Mouse (Mus musculus) kidney, postnatal 25 days (tissue): ENCODE measurements around the gene Slc22a13.

Source experiments
- DNase-seq, 2 experiments: peaks; one replicate each; pipeline ENCODE4 v3.0.0; 2021; ENCODE audit warnings: mixed read lengths in 2 of 2

The Slc22a13 gene

DNA sequence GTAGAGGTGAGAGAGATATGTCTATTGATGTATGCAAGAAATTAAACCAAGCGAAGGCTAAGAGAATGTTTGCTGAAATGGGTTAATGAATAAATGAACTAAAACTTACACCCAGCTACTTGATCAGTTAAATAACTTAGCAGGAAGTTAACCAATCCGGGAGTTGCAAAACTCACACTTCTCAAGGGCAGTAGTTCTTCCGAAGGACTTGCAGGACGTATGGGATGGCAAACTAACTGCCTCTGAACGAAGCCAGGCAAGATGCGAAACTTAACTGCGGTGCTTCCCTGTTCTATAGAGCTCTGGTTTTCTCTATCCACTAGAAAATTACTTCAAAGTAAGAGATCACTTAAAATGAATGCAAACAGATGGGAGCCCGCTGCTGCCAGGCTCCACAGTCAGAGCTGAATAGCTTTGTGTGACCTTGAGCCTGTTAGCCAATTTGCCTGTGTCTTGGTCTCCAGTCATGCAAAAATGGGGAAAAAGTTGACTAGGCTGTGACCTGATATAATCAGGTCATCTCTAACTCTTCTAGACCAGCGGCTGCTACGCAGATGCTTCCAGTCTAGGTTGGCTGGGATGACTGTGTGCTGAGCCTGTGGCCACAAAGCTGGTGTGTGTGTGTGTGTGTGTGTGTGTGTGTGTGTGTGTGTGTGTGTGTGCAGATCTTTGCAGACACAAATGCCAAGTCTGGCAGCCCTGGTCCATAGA is 9.6 kb downstream of the Slc22a13 start:
- peak in 1 of 2 experiments; percentile 63 for DNase-seq

DNA sequence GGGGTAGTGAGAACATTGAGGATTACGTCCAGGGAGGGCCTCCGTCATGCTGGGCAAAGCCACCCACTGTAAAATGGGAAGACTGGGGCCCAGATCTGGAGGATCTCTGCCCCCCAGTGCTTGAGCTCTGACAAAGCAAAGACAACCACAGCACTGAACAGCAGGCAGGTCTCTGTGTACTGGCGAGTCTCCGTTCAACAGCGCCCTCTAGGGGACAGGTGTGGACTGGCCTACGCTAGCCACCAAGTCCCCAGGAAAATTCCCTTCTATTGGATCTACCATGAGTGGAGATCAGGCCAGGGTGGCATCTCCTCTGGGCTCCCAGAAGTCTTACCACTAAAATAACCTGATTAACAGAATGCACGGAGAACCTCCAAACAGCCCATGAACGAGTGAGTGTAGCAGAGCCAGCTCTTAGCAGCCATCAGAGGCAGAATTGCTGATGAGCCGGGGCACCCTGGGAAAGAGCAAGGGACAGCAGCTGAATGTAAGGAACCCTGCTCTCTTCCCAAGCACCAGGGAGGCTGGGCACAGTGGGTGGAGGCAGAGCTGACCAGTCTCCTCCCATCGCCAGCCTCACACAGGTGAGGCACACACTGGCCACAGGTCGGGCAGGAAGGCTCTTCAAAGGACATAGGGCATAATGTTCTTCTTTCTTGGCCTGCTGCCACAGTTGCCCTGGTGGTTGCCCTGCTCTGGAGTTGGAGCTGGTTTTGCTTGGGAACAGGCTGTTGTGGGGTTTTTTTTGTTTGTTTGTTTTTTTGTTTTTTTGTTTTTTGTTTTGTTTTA is 16.5 kb downstream of the Slc22a13 start:
- peak; percentile 84 to 93 for DNase-seq

DNA sequence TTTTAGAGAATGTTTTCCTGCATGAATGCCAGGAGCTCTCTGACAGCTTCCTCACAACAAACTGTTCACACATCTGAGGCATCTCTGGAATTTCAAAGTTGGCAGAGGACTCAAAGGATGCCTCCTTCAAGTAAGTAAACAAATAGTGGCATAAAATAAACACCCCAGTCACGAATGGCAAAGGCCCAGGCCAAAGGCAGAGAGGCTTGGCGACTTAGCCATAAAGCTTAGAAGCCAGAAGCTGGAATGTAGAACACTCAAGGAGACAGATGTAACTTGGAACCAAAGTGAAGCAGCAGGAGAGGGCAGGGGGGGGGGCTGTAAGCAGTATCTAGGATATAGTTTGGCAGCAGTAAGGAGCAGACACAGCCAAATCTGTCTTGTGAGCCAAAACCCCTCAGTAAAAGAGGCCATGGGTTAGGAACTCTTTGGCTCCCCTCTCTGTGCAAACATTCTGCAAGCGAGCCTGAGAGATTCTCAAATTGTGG is 27.6 kb downstream of the Slc22a13 start:
- DNase-seq: peak in 1 of 2 experiments; percentile 62

DNA sequence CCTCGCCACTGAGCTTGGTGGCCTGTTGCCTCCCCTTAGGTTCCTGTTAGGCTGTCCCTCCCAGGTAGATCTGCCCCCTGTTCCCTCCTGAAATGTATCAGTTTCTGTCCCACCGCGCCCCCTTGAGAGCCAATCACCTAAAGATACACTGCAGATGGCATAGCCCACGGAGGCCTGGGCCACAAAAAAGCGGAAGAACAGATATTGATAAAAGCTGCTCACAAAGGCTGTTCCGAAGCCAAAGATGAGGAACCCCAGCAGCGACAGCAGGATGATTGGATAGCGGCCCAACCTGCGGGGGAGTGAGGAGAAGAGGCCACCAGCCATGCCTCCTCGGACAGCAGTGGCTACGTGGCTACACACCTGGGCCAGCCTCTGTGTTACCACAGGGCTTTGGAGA is 29.6 kb downstream of the Slc22a13 start:
- no peak for DNase-seq

DNA sequence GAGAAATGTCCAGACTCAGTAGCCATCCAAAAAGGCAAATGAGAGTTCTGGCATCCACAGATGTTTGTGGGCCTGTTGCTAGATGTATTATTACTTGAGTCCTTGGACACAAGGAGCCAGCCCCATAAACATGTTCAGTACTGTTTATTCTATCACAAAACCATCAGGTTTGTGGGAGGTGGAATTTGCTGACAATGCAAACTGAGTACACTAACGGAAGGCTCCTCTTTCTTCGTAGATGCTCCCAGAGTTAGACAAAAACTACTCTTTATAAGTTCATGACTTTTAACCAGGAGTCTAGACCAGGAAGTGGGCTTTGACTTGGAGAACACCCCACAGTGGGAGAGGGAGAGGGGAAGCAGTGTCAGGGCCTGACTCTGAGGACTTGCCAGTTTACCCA is 41.3 kb downstream of the Slc22a13 start:
- no peak for DNase-seq

DNA sequence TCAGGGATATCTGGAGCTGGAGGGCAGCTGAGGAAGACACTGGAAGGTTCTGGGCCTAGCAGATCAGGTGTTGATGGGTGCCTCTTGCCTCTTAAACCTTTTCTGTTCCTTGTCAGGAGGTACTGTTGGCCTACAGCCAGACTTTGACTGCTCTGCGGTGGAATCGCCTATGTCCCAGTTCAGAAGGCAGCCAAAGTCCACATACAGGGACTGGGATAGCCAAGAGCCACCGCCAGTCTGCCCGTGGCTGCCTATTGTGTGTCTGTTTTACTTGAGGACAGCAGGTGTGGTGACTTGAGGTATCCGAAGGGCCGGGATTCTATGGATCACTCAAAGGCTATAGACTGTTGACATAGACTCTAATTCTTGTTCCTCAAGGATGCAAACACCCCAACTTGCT is 43.4 kb downstream of the Slc22a13 start:
- DNase-seq: peak; percentile 86 to 92

DNA sequence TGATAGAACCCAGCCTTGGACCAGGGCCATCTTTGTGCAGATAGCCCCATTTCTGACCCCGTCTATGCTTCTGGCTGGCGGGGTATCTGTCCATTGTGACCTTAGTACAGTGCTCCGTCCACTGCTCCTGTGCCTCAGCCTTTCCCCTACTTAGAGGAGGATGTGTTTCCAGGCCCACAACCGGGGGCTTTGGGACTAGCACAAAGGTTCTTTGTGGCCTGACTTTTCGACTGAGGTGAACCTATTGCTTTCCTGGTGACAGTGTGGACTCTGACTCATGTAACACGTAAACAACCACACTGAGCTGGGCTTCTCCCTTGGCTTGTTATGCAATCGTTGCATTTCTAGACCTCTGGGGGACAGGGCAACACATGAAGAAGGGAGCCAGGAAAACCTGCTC is 44.2 kb downstream of the Slc22a13 start:
- peak; percentile 49 to 88 for DNase-seq

DNA sequence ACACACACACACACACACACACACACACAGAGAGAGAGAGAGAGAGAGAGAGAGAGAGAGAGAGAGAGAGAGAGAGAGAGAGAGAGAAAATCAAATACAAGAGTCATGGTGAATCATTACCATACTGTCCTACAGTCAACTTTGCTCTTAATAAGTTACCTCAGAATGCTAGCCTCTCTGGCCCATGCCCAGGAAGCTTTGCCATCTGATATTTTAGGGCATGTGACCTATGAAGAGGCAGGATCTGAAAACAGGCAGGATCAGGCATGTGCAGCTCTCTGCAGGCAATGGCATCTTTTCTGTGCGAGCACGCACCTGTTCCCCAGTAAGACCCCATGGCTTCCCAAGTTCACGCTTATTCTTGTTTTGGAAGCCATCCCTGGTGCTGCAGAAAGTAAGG is 48.2 kb downstream of the Slc22a13 start:
- peak; percentile 86 to 92 for DNase-seq

DNA sequence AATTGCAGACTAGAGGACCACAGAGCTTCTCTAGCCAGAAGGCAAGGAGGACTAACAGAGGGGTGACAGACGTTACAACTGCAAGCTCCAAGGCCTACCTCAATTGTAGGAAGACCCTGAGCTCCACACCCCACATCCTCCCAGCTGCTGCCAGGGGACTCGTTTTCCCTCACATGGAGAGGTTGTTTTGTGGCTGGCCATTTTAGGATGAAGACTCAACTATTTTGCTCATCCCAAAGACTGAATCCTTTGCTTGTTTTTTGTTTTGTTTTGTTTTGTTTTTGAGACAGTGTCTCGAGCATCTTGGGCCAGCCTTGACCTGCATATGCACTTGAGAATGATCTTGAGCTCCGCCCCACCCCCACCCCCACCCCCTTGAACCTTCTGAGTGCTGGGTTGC is 50.0 kb downstream of the Slc22a13 start, which contains the start of gene Gm47289:
TSS of gene Gm47289 (plus strand) at position 301 of the 400 bp plus-strand sequence.
- no peak for DNase-seq

DNA sequence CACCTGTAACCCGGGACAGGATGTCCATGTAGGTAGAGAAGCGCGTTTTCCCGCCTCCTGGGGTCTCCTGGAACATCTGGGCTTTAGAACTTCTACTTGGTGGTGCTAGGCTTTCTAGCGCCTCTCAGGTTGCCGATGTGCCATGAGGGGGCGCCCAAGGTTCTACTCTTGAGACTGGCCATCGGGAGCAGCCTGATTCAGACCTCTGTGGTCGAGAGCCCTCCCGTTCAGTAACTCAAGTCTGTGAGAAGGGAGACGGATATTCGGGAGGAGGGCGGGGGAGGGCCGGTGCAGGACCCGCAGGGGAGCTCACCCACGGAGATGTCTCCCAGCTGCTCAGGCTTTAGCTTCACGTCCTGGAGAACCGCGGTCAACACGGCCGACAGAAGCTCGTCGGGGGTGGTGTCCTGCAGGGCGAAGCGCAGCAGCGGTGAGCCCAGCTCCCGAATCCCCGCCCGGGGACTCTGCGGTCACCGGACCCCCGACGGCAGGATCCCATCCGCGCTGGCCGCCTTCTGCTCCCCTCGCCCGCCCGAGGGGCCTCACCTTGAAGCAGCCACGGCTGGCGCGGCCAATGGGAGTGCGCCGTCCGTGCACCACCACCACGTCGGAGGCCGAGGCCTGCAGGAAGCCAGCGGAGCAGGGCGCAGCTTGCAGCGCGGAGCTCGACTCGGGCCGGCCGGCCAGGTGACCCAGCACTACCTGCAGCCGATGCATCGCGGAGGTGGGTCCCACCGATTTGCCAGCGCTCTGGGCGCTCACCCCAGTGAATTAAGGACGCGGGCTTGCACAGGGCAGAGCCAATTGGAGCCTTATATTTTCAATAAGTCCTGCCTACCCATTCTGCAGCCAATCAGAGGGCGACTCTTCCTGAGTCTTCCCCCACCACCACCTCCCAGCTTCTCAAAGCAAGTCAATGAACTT is 52.4 kb downstream of the Slc22a13 start, which contains the start of gene Acaa1b:
TSS of gene Acaa1b (minus strand) at position 816 of the 924 bp plus-strand sequence.
- DNase-seq: peak; percentile 92 to 95

DNA sequence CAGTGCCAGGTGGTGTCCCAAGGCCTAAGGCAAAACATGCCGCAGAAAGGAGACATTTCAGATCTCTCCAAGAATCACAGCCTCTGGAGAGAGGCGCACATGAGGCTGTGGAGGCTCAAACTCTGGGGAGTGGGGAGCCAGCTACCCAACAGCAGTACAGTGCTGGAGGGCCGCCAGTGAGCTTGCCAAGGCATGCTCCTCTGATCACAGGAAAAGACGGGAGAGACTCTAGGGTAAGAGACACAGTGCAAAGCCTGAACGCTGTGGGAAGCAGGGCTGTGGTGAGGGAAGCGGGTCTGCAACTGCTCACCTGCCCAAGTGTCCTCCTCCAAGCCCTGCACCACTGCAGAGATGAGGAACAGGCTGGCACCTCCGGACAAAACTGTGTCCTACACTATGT is 53.1 kb downstream of the Slc22a13 start:
- peak; percentile 58 to 62 for DNase-seq

DNA sequence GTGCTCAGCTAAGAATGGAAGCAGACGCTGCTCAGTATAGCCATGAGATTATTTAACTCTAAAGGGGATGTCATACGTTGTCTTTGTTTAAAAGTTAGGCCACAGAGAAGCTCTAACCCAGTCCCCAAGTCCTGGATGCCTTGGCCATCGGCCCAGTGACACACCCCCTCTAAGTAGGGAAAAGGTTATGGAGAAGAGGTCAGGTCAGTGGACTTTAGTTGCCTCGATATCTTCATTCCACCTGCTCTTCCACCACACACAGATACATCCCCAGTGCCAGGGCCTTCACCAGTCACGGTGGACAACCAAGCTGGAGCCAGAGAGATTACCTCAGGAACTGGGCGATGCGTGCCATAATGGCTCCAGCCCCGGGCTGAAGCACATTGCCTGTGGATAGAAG is 53.5 kb downstream of the Slc22a13 start:
- DNase-seq: peak; percentile 80 to 84

DNA sequence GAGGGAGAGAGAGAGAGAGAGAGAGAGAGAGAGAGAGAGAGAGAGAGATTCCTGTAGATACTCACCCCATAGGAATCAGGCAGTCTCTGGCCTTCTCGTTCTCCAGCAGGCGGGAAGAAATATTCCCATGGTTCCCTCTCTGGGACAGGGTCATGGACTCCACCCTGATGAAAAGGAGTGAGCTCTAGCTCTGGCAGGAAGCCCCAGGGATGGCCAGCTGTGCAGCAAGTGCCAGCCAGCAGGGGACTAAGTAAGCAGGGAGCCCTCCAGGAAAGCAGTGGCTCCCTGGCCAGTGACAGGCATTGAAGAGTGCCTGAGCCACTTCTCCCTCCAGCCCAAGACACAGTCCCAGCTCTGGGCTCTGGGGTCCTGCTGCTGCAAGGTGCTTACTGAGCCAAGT is 57.1 kb downstream of the Slc22a13 start:
- DNase-seq: peak in 1 of 2 experiments; percentile 66

DNA sequence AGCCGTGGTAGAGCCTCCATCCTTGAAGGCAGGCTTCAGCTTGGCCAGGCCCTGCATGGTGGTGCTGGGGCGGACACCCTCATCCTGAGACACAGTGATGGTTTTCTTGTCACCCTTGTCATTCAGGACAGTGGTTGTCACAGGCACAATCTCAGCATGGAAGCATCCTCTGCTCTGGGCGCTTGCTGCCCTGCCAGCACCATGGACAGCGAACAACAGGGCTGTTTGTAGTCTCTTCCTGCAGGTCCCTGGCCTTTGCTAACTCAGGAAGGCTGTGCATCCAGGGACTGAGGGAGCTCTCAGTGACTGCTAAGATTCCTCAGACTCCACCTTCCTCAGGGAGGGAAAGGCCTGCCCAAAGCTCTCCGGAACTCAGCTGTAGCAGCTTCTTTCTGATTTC is 59.3 kb downstream of the Slc22a13 start:
- DNase-seq: peak; percentile 65 to 71

DNA sequence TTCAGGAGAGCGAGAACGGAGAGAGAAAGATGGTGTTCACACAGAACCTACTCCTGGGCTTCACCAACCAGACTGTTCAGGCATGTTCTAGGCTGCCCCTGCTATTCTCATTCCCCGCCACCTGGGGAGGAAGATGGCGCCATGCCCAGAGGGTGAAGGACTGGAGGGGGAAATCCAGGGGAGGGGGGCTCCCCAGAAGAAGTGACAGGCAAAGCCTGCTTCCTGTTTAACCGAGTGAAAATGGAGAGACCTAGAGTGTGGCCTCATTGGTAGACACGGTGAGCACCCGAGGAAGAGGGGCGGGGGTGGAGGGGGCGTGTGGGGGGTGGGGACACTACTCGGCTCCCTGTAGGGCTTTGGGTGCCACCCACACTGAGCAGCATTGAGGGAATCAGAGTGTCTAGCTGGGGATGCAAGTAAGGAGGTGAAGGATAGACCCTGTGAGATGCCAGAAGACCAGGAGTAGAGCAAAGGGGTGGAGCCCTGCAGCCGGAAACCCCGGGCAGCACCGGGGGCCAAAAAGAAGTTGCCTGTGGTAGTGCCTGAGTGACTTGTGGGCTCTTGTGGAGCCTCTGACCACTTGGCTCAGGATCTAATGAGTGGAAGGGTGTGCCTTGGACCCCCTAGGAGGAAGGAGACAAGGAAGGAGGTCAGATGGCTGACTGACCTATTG is 62.7 kb downstream of the Slc22a13 start:
- peak in 1 of 2 experiments; percentile 56 for DNase-seq

DNA sequence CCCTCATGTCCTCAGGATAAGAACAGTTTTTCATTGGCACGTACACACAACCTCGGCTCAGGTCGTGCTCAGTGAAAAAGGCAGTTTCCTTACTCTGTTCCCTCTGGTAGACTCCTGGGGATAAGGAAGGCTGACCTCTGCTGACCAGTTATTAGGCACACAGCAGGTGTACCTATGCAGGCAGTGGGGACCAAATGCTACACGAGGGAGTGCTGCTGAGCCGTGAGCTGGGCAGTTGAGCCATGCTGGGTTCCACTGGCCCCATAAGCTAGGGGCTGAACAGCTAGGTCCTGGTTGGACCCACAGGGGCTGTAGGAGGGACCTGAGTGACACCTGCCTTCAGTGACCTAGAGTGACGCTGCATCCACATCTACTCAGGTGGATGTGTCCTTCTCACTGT is 63.3 kb downstream of the Slc22a13 start:
- peak in 1 of 2 experiments; percentile 54 for DNase-seq

DNA sequence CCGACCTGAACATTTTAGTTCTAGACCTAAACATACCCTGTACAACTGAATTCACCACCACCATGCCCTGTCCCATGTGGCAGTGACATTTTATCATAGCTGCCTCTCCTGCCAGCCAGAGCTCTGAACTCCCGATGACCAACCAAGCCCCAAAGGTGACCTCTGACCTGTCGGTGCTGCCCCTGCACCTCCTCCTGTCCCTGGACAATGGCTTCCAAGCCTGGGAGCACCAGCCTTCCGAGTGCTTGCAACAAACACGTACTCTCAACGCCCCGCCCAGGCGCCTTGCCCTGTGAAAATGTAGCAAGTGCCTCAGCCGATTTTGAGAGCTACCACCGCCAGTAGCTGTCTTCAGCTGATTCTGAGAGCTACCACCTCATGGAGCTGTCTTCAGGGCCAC is 63.8 kb downstream of the Slc22a13 start:
- DNase-seq: peak in 1 of 2 experiments; percentile 51

DNA sequence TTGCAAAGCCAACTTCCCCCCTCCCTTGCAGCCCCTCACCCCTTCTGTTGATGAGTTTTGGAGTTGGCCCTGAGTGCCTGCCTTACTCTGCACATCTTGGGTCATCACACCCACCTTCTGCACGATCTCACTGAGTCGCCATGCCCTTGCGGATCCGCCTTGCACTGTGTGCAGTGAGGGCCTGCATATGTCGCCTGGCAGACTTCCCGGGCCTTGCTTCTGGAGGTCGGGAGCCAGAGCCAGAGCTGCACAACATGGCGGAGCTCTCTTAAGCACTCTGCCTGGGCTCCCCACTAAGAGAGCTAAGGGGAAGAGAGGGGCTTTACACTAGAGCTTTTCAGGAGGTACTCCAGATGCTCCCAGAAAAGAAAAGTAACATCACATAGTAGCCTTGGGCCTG is 64.2 kb downstream of the Slc22a13 start:
- DNase-seq: no peak

DNA sequence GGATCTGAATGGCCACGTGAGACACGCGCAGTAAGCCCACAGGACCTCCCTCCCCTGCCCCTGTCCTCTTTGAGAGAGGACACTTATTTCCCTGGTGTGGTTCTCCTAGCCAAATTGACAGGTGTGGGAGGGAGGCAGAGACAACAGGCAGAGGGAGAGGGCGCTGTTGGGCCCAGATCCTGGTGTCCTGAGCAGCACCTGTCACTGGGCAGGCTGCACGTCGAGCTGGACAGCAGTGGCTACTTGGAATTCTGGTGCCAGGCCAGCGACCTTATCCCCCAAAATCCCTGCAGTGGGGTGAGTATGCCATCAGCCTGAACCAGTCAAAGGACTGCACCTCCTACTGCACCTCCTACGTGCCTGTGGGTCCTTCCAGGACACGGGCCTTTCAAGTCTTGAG is 65.5 kb downstream of the Slc22a13 start:
- no peak for DNase-seq
